Mouse (Mus musculus): ENCODE results near the gene Gm17651.

The Gm17651 gene

GRCm38 (mm10) chr3:97630746-97631145 lies 43.7 kb downstream of the Gm17651 start:
- intact Hi-C loops (cut with DNase I): no loop called here

- intact Hi-C loops (cut with DNase I): no loop called here
Observed at GRCm38 (mm10) chr3:97629941-97630340, 44.6 kb downstream of the Gm17651 start.

- intact Hi-C loops (cut with DNase I): no loop called here
Observed at GRCm38 (mm10) chr3:97628391-97629001, 46.0 kb downstream of the Gm17651 start, which contains the start of gene Fmo5. TSS of gene Fmo5 (plus strand) at chr3:97628804.

GRCm38 (mm10) chr3:97627893-97628292 lies 46.6 kb downstream of the Gm17651 start:
- intact Hi-C loops (cut with DNase I): no loop called here

- intact Hi-C loops (cut with DNase I): no loop called here
Observed at GRCm38 (mm10) chr3:97624611-97625010, 49.9 kb downstream of the Gm17651 start.

Small RNA genes lying within 50 kb of the gene (microRNA-seq; reads per million reads assigned to microRNA genes)
- gene Mir7225: 0 reads per million in 2 experiments
